Mouse (Mus musculus) embryo, embryonic 10.5 days (tissue): ENCODE measurements around the gene Capn2.

Source experiments
- DNase-seq: peaks from one replicate; pipeline ENCODE4 v3.0.0-alpha.2; 2015; ENCODE audit warnings: low spot score

Gene Capn2

DNA sequence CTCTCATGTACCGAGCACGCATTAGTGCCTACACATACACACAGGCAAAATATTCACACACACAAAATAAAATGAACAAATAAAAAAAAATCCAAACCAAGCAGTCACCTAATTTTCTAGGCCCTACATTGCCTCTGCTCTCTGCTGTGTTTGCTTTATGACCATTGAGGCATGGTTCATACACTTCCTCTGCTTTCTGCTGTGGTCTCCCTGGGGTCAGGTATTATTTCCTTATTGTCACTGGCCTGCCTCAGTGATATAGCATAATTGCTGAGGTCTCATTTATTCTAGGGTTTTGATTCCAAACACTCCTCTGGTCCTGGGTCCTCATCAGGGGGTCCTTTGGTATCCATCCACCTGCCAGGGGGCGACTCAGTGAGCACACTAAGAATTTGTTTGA lies 8.2 kb upstream of the Capn2 start:
- no peak for DNase-seq

DNA sequence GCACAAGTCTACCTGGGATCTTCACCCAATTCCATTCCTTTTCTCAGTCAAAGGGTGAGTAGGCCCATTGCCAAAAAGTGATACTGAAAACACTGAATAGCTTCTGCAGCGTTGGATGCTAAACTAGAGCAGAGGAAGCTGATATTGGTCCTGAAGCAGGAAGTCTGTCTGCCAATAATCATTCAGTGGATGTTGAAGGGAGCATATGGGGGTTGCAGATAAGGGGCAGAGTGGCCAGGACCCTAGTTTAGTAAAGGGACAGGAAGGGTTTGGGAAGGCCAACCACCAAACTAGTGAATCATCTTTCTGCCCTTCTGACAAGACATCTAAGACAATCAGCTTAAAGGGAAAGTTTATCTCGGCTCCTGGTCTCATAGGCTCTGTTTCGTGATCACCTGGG lies 6.3 kb upstream of the Capn2 start:
- no peak for DNase-seq

DNA sequence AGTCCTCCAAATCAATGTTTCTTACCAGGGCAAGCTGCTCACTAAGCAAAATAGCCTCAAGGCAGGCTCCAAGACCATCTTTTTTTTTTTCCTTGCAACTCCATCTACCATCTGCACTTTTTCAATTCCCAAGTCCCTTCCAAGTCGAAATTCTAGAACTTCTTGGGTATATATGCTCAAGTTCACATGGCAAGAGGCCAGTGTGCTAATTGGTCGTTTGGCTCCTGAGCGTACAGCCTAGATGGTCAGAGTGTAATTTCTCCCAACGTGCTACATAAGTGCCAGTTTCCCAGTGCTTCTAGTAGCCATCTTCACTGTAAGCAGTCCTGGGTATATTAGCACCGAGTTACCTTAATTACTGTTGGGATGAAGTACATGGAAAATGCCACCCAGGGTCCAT lies 5.6 kb upstream of the Capn2 start:
- no peak for DNase-seq

DNA sequence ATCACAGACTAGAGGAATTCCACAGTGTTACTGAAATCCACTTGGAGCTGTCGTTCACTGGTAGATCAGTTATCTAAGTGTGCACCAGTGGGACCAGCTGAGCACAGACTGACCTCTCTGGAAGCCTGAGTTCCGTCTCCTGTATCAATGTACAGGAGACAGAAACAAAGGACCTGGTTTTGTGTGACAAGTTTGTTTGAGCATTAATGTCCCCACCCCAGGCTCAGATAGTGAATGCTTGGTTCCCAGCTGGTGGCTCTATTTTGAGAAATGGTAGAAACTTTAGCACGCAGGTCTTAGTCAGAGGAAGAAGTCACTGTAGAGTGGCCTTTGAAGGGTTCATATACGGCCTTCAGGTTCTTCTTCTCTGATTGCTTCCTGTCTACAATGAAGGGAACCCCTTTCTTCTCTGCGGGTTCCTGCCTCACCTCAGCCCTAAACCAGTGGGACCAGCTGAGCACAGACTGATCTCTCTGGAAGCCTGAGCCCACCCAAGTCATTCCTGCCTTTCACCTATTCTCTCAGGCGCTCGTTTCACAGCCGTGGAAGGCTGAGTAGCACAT lies 3.6 kb upstream of the Capn2 start:
- no peak for DNase-seq

DNA sequence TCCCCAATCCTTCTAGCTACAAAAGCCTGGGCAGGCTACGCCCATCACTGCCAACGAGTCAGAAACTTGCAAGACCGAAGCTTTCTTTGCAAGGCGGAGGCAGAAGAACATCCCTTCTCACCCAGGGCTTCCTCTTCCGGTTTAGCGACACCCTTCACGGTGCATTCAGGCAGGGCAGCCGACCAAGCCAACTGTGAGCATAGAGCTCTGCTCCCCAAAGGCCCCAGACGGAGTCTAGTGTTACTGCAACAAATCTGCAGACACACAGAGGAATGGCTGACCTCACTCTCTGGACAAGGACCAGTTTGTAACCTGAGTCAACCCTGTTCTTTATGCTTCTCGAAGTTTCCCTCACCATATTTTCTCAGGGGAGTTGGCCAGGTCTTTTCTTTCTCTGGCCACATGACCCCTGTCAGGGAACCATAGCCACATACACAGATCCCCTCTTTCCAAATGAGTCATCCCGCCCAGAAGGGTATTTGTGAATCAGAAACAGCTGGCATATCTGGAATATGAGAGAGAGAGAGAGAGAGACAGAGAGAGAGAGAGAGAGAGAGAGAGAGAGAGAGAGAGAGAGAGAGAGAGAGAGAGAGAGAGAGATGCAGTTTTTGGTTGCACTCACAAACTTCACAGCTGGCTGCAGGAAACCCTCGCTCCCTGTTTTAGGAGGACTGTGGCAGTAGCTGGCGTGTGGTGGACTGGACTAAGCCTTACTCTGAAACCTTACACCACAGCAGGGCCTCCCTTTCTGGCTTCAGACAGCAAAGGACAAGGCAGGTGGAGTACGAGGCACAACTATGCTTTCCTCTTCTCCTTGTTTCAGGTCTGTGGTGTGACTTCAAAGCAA lies 2.9 kb upstream of the Capn2 start:
- DNase-seq: peak; percentile 70

DNA sequence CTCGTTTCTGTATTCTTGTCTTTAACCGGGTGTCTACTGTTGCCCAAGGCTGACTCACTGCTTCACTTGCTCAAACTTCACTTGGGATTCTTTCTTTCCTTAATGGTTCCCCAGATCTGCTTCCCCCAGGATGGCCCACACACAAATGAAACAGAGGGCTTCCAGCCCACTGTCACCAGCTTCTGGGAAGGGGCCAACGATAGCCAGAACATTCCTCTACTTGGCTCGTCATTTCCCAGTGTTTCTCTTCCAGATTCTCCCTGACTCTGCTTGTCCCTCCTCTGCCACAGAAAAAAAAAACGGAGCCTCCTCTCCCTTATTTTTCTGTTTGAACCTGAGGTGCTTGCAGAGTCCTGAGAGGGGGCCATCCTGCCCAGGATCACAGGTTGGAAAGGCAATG lies 1.9 kb upstream of the Capn2 start:
- no peak for DNase-seq

DNA sequence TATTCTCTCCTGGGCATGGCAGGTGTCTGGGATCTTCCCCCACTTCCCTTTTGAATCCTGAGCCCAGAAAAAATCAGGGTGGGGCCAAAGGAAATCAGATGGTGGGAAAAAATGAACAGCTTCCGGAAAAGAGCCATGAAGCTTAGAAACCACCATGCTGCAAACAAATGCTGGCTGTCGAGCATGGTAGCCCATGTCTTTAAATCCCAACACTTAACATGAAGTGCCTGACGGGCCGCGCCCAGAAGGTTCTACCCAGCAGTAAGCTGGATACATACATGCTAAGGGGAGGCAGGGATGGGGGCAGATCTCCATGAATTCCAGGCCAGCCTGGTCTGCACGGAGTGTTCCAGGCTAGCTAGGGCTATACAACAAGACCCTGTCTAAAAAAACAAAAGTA lies 1.4 kb upstream of the Capn2 start:
- no peak for DNase-seq

DNA sequence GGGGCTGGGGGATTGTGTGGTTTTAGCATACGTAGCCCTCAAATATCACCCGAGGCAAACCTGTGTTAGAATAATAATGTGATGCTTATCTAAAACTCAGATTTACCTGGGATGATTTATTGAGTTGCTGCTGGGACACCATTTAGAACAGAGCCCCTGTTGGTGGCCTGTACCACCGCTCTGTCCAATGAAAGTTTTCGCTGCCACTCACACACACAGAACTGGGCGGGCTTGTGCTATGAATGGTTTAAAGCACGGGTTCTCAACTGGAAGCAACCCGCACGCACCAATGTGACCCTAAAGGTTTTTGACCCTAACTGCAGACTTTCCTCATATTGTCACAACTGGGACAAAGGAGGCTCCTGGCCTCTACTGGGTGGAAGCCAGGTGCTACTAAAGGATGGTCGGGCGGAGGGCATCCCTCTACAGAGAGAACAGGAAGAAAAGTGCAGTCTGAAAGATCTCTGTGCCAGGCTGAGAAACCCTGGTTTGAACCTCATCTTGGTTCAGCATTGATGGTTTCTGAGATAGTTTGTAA lies 804 bp upstream of the Capn2 start:
- peak; percentile 27 for DNase-seq

DNA sequence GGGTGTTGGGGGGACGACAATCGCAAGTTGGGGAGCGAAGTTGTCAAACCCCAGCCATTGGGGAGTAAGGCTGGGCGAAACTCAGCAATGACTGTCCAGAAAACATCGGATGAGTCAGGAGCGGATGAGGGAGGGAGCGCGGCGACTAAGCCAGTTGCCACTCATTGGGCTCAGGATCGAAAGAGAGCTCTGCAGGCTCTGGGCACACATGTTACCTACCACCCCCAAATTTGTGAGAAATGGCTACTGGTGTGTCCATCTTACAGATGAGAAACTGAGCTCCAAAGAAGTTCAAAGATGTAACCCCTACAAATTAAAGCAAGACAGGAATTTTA lies 236 bp upstream of the Capn2 start:
- no peak for DNase-seq

DNA sequence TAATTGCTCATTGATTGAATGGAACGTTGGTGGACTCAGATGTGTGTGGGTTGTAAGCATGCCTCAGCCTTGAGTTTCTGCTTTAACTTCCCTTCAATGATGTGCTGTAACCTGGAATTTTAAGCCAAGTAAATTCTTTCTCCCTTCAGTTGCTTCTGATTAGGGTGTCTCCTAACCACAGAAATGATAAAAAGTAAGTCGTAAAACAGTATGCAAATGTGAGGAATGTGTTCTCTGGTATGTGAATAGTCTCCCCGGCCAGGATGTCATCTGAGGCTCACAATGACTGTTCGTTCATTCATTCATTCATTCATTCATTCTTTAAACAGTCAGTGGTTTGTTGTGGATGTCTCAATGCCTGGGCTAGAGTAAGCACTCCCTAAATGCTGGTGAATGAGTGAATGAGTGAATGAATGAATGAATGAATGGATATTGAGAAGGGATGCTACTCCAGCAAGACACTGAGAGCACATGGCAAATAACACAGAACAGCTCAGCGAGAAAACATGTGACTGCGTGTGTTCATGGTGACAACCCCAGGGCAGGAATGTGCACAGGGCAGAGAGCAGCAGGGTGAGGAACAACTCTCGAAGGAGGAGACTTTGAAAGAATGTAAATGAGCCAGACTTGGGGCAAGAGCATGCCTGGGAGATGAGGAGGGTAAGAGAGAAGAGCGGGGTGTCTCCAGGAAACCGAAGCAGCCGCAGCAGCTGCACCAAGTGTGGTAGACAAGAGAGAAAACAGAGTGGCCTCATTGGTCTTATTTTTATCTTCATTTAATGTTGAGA lies 2.4 kb downstream of the Capn2 start:
- DNase-seq: no peak

DNA sequence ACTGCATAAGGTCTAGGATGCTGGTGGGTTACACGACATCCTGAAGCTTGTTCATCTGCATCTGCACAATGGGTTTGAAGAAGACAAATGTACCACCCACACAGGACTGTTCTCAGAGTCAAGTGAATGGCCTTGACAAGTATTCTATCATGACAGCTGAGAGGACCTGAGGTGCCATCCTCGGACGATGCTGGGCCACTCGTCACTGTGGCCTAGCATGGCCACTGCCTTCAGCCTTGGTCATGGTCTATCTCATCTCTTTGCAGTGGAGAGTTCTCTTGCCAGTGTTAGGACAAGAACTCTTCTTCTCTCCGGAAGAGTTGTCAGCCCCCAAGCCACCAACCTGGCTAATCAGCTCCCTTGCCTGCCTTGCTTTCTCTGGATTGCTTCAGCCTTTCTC lies 3.7 kb downstream of the Capn2 start:
- DNase-seq: no peak

DNA sequence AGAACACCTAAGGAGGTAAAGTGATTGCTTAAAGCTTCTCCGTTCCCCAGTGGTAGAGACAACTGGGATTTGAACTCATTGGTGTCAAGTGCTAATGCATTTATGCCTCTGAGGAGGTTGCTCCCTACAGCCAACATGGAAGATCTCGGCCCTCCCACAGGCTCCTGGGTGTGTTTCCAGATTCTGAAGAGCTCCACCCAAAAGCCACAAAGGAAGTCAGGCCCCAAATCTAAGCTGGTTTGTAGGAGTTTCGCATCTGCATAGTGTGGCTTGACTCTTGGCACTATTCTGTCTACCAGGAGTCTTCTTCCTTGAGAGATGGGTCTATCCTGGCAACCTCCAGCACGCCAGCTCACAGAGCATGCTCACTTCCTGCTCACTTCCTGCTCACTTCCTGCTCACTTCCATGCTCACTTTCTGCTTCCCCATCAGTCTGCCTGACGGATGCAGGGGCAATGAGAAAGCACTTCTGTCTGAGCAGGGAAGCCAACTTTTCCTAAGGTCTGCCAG lies 4.5 kb downstream of the Capn2 start:
- no peak for DNase-seq

DNA sequence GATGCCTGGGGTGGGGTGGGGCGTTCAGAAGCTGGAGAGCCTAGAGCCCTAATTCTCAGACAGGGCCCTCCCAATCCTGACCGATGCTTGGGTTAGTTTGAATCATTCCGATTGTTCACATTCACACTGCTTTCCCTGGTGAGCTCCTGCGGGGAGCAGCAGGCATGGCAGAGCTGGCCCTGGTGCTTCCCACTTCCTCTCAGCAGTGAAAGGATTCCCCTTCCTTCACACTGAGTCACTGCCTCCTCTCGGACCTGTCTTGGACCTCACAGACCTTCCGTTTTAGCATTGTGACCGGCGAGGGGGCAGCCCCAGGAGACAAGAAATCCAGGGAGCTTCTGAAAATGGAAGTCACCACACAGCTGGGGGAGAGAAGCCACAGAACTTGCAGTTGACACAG lies 5.6 kb downstream of the Capn2 start:
- DNase-seq: no peak

DNA sequence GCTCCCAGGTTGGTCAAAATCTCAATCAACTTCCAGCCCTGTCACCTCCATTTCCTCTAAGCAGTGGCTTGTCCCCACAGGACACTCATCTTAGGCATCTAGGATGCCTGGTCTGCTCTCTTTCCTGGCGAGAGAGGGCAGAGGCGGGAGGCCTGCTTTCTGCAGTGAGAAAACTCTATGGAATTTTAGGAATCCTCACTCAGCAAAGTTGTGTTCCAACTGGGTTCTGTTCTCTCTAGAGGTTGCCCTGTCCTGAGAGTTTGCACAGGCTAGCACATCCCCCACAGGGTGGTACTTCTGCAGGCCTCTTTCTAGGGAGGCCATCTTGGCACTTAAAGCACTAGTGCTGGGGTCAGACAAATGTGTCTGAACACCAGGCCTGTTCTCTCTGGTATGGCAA lies 6.3 kb downstream of the Capn2 start:
- DNase-seq: no peak

DNA sequence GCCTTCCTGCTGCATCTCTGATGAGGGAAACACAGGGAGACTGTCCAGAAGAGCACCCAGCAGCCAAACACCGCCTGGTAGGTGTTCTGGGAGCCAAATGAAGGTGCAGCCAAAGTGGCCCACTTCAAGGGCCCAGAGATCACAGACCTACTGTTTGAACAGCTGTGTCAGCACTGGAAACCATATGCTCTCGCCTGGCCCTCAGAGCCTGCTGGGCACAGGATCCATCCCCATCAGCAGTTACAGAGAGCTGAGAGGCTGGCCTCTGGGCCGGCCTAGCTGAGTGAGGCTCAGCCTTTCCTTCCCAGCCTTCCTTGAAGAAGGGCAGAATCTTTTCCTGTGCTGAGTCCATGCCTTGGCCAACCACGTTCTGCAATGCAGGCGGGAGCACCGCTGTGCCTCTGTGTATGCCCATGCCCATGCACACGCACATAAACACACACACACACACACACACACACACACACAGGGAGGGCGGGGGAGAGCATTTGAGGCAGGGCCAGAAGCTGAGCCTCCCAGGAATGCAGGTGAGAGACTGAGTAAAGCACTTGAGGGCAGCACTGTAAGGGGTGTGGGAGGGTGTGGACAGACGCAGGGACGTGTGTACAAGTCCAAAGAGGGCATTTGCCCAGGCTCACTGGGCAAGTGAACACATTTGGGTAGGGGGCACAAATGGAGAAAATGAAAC lies 8.2 kb downstream of the Capn2 start:
- peak; percentile 19 for DNase-seq

DNA sequence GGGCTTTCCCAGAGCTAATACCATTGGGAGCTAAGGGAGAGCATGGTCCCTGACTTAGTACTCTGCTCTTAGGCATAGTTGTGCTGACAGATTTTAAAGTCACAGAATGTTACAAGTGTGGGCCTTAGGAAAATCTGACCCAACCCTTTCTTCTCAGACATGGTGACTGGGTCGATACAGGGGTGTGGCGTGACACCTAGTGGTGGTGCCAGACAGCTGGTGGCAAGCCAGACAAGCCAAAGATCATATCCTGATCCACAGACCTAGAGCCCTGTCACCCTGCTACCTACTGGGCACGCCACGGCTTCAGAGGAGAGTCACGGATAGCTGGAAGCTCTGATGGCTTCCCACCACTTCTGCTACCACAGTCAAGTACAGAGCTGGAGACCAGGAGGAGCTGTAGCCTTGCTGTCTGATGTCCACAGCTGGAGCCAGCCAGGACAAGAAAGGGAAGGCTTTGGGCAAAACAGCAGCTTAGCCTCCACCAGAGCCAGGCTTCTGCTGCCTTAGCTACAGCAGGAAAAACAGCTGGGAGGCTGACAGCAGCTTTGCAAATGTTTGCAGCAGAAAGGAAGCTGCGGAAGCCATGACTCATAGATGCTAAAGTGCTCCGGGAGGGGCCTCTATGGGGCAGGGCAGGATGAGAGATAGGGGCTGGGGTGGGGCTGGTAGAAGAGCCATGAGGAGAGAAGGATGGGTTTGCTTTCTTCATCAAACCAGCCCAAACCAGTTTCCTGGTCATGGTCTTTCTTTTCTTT lies 11.0 kb downstream of the Capn2 start:
- peak; percentile 14 for DNase-seq

DNA sequence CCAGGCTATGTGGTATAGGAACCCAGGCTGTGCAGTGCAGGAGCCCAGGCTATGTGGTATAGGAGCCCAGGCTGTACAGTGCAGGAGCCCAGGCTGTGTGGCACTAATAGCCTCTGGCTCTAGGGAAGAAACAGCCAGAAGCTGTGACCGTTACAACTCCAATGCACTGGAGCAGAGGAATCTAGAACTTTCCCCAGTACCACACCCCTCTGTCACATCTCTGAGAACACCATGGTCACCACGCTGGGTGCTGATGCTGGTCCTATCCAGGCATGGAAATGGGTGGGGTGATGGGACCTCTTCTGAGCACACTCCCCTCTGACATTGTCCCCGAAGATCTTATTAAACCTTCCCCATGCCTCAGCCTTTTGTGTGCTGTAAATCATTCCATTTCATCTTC lies 12.1 kb downstream of the Capn2 start:
- DNase-seq: no peak

DNA sequence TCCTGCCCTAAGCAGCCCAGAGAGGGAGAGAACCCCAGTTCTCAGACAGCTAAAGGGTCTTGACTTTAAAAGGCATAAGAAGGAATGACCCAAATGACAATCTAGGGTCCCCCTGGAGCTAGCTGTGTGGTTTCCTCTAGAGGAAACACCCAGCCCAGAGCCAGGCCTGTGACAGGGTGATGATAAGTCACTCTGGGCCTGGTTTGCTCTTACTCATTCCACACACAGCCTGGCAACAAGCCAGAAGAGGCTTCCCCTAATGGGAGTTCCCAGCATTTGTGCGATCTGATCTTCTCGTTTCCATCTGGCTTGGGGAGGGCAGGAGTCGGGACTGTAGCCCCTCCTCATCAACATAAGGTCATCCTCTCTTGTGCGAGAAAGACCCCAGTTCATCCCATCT lies 13.2 kb downstream of the Capn2 start:
- peak; percentile 40 for DNase-seq

DNA sequence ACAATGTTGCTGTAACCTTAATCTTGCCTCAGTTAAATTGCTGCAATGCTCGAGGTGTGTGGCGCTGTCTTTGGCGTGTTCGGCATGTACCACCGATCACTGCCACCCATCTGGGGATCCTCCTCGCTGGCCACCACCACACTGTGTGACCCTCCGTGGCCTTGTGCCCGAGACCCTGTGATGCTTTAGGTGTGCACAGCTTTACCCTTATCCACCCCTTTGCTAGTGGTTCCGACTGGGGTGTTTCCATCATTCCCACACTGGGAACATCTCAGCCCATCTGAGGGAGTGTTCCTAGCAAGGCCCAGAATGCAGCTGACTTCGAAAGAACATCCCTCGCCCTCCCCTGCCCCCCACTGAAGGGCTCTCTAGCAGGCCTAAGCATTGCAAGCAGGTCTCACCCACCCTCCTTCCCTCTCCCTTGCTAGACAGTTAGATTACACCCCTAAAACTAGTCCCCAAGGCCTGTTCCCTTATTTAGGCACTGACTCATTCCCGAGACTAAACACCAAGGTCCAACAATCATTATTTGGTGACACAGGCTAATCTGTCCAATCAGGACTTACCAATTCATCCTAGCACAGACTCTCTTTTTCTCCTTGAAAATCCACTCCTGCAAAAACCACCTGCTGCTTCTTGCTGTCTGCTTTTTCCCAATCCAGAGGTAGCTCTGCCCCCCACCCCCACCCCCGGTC lies 14.1 kb downstream of the Capn2 start:
- no peak for DNase-seq

DNA sequence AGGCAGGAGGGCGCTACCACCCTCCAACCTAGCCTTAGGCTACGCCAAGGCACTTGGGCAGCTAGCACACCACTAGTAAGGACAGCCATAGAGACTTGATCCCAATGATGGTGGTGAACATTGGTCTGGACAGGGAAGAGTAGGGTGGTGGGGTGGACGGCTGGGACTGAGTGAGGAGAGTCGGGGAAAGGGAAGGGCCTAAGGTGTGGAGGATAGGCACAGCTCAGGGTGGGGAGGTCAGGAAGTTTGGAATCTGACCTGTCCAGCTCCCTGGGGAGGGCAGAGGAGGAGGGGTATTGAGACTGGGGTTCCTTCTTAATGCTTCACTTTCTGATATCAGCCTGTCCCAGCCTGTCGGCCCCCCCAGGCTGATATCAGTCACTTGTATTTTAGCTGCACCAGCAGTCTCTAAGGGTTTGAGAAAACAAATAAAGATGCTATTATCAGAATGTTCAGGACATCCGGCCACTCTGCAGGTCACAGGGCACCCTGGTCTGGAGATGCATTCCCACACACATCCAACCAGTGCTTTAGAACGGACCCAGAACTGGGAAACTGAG lies 14.8 kb downstream of the Capn2 start:
- no peak for DNase-seq
